Mouse (Mus musculus) myocyte (in vitro differentiated cells): ENCODE measurements around the gene Hoxd11.

ENCODE experiments used
- CEBPB ChIP-seq: IDR thresholded peaks from 2 replicates; pipeline ENCODE4 v1.6.1; 2011; ENCODE audit warnings: mild to moderate bottlenecking, moderate library complexity; ENCODE audit not compliant: poor library complexity, insufficient read depth, severe bottlenecking
- E2F4 ChIP-seq: IDR thresholded peaks from one replicate; pipeline ENCODE4 v1.6.1; 2011; ENCODE audit warnings: mild to moderate bottlenecking, control low read depth, moderate library complexity; ENCODE audit not compliant: insufficient read depth
- MAX ChIP-seq: IDR thresholded peaks from one replicate; pipeline ENCODE4 v1.6.1; 2011; ENCODE audit warnings: low read depth, mild to moderate bottlenecking, control low read depth
- MYOD1 ChIP-seq, 3 experiments: IDR thresholded peaks; one replicate each; pipeline ENCODE4 v1.6.1; 2011; ENCODE audit warnings: control low read depth in 2 of 3, low read depth in 2 of 3, mild to moderate bottlenecking in 2 of 3, moderate library complexity in 1 of 3; ENCODE audit not compliant: insufficient read length in 2 of 3, control insufficient read depth in 1 of 3
- MYOG ChIP-seq, 3 experiments: IDR thresholded peaks; one replicate each; pipeline ENCODE4 v1.6.1; 2011; ENCODE audit warnings: control low read depth in 2 of 3, low read depth in 2 of 3, mild to moderate bottlenecking in 2 of 3; ENCODE audit not compliant: insufficient read length in 2 of 3, control insufficient read depth in 1 of 3, insufficient read depth in 1 of 3
- POLR2A ChIP-seq: IDR thresholded peaks from one replicate; pipeline ENCODE4 v1.6.1; 2011; ENCODE audit warnings: low read depth, mild to moderate bottlenecking, control low read depth, moderate library complexity; ENCODE audit not compliant: insufficient read length
- POLR2AphosphoS2 ChIP-seq: IDR thresholded peaks from one replicate; pipeline ENCODE4 v1.6.1; 2011; ENCODE audit warnings: low read depth, control low read depth; ENCODE audit not compliant: insufficient read length
- REST ChIP-seq: IDR thresholded peaks from one replicate; pipeline ENCODE4 v1.6.1; 2011; ENCODE audit warnings: mild to moderate bottlenecking, control low read depth, moderate library complexity; ENCODE audit not compliant: insufficient read depth, insufficient read length
- SRF ChIP-seq: IDR thresholded peaks from one replicate; pipeline ENCODE4 v1.6.1; 2011; ENCODE audit warnings: low read depth; ENCODE audit not compliant: control insufficient read depth, insufficient read length
- TCF12 ChIP-seq: IDR thresholded peaks from one replicate; pipeline ENCODE4 v1.6.1; 2011; ENCODE audit warnings: mild to moderate bottlenecking, control low read depth; ENCODE audit not compliant: poor library complexity, insufficient read depth, severe bottlenecking
- TCF3 ChIP-seq: IDR thresholded peaks from one replicate; pipeline ENCODE4 v1.6.1; 2011; ENCODE audit warnings: low read depth, control low read depth; ENCODE audit not compliant: insufficient read length
- USF1 ChIP-seq: IDR thresholded peaks from one replicate; pipeline ENCODE4 v1.6.1; 2011; ENCODE audit warnings: low read depth, mild to moderate bottlenecking, control low read depth, moderate library complexity

GRCm38 (mm10) chr2:74696442-74697335 lies 17.3 kb downstream of the Hoxd11 start:
- no peak for TF ChIP-seq POLR2A
- TF ChIP-seq MYOD1 (IDR thresholded peaks at IDR 0.05; ENCODE audit: control insufficient read depth in 1 of 3, insufficient read length in 2 of 3, low read depth in 2 of 3), result no peak
- no peak for TF ChIP-seq TCF12
- no peak for TF ChIP-seq USF1
- TF ChIP-seq MYOG (IDR thresholded peaks at IDR 0.05; ENCODE audit: control insufficient read depth in 1 of 3, insufficient read depth in 1 of 3, insufficient read length in 2 of 3, low read depth in 2 of 3), result no peak
- no peak for TF ChIP-seq E2F4
- no peak for TF ChIP-seq TCF3
- no peak for TF ChIP-seq POLR2AphosphoS2
- TF ChIP-seq CEBPB, result no peak
- TF ChIP-seq MAX, result no peak
- no peak for TF ChIP-seq REST
- no peak for TF ChIP-seq SRF
